Mouse (Mus musculus): ENCODE measurements around the gene Pkhd1.

DNA sequence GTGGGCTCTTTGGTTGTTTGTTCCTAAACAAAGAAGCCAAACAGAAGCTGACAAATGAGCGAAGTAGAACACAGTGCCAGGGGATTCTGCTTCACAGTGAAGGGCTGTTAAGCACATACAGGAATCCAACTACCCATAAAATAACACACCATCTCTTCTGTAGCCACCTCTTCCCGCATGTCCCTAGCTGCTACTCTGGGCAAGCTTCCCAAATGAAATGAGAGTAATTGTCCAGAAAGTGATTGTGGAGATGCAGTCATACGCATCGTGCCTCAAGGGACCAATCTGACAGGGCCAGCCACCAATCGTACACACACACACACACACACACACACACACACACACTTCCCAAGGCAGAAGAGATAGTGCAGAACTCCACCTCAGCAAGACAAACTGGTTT lies 27.4 kb downstream of the Pkhd1 start:
- no peak for TF ChIP-seq CTCF (IDR thresholded peaks at IDR 0.05; ENCODE audit: low read depth)
- TF ChIP-seq EP300 (IDR thresholded peaks at IDR 0.05; ENCODE audit: low read depth) = no peak
